Mouse (Mus musculus): ENCODE data around the gene Gm29554.
"Not testable (repeated sequence)": the region's sequence is repeated elsewhere in the genome, so short reads cannot be mapped to it uniquely, and the experiment has no call there.

The Gm29554 gene

GRCm38 (mm10) chrY:12273632-12274031 lies at the start of gene Gm29554:
Gene Gm29554, plus strand, starts transcription at chrY:12273932.
- DNase-seq (ENCODE audit: low spot score) = not testable (repeated sequence)
